Mouse (Mus musculus) R1 (cell line): ENCODE measurements around the gene Hyls1.

Source experiments
- DNase-seq: peaks from one replicate; pipeline ENCODE4 v3.0.0-alpha.2; 2018; ENCODE audit warnings: low read depth, low spot score

Gene Hyls1

DNA sequence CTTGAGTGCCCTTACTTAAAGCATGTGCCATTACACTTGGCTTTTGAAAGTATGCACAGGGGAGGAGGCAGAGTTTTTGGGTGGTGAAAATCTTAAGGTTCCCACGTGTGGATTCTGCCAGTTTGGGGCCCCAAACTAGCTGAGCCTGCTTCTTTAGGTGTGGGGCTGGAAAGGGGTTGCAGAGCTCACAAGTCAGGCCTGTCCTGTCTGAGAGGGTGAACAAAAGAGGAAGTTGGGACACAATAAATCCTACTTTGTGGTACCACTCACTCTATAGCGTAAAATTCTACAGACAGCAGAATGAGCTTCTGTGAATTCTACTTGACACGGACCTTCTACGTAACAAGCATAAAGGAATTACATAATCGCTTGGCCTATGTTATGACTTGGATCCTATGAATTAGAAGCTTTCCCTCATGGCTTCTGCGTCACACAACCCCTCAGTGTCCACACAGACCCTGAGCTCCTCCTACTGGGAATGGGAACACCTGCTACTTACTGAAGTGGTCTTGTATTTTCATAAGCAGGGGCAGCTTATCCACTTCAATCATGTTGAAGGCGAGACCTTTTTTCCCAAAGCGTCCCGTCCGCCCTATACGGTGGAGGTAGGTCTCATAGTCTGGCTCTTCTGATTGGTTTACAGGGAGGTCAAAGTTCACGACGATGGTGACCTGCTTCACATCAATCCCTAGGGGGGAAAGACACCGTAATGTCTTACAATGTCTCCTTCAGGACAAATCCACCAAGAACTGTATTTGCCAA lies 26.9 kb downstream of the Hyls1 start:
- DNase-seq: no peak

DNA sequence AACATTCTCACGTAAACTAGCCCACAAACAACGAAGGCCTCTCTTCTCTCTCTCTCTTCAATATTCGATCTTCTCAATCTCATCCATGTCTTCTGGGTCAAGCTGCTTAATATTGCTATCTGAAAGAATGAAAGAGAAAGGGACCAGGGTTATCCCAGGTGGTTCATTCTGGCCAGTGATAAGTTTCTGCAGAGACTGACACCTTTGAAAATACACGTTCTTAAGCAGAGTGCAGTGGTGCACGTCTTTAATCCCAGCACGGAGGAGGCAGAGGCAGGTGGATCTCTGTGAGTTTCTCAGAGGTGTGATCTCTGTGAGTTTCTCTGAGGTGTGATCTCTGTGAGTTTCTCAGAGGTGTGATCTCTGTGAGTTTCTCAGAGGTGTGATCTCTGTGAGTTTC lies 28.3 kb downstream of the Hyls1 start:
- no peak for DNase-seq

DNA sequence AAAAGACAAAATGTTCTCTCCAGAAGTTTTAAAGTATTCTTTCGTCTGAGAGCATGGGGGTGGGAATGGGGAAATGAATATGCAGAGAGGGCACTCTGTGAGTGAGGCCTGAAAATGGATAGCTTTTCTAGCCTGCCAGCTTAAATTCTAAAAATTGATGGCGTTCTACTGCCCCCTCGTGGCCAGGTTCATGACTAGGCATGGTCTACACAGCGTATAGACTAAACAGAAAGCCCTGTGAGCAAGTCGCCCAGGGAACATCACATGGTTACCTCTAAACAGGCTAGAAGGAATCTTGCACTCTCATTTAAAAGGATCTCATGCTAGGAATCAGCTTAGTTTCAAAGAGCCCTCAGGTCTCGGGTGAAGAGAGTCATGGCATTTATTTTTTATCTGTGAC lies 28.7 kb downstream of the Hyls1 start:
- DNase-seq: peak; percentile 72

DNA sequence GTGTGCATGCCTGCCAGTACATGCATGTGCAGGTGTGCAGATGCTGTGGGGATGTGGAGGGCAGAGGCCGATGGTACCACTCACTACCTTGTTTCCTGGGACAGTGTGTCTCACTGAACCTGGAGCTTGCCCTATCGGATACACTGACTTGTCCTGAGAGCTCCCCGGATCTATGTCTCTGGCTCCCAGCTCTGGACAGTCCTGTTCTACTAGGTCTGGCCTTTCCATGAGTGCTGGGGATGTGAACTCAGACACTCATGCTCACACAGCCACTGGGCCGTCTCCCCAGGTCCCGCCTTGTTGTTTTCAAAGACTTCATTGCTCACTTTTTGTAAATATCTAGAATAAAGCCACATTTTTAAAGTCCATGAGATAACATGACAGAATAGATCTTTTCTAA lies 29.2 kb downstream of the Hyls1 start:
- no peak for DNase-seq

DNA sequence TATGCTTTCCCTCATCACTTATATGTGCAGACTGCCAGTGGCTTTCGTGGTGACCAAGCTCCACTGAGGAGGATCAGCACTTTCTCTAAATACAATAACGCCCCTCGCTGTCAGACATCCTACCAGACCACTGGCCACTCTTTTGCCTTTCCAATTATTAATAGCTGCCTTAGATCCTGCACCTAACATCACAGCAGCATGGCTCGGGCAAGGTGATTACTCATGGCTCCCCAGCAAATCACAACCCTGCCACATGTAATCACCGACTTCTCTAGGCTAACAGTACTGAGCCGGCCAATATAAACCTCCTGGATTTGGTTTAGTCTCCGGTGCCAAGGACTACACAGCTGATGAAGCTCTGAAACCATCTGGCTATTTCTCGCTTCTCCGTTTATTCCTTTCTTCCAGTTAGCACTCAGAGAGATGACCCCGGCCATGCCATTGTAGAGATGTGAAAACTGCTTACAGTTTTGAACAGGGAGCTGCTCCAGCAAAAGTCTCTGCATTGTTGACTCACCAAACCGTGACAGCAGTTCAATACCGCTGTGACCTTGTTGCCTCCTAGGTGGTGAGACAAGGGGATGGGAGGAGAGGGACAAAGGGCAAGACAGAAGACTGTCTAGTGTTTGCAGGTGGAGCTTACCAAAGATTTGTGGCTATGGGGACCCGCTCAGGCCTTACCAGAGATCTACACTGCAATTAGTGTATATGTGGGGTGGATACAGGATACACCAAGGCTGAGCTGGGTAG lies 31.0 kb downstream of the Hyls1 start:
- DNase-seq: no peak

DNA sequence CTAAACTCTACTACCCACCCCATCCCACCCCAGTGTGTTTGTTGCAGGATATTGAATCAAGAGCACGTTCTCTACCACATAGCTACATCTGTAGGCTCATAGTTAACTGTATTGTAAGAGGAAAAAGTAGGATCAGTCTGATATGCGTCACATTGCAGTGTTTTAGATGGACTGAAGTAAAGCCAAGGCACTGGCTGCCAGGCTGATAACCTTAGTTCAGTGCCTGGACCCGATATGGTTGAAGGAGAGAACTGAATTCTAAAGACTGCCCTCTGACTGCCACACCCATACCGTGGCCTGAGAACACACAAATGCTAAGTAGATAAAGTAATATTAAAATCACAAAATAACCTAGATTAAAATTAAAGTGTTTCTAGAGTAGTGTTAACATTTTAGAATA lies 34.3 kb downstream of the Hyls1 start:
- no peak for DNase-seq

DNA sequence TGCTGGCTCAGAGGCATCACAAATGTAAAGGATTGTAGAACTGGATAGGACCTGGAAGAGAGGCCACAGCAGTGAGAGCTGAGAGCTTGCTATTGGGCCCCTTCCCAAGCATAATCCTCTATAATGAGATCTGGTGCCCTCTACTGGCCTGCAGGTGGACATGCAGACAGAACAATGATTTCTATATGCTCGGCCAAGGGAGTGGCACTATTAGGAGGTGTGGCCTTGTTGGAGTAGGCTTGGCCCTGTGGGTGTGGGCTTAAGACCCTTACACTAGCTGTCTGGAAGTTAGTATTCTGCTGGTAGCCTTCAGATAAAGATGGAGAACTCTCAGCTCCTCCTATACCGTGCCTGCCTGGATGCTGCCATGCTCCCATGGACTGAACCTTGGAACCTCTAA lies 35.1 kb downstream of the Hyls1 start:
- DNase-seq: peak; percentile 84

DNA sequence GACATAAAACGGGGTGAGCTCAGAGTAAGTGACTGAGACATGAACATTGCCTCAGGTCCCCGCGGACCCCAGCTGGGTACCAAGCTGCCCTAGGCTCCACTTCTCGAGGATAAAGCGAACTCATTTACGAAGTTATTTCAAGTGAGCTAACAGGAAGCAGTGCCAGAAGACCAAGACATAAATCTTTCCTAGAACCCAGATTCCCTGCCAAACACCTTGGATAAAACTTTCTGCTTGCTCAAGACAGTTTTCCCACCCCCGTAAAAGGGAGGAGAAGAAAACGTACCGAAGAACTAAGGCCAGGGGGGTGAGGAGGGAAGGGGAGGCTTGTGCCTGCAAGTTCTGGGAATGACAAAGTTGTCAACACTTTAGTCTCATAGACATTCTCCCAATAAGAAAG lies 36.9 kb downstream of the Hyls1 start:
- no peak for DNase-seq

DNA sequence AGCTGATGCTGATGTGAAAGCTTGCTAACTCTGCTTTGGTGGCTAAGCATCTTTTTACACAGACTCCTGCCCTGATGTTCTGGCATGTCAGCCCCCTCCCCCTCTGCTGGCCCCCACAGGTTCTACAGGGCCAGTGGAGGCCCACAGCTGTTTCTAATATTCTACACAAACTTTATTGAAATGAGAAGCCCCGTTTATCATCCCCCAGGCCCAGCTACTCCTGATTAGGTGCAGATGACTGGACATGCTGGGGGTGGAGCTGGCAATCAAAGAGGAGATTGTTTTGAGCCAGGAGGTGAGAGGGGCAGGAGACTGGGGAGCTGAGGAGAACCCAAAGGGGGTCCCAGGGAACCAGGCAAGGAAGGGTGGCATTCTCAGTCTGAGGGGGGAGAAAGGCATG lies 40.4 kb downstream of the Hyls1 start:
- DNase-seq: no peak

DNA sequence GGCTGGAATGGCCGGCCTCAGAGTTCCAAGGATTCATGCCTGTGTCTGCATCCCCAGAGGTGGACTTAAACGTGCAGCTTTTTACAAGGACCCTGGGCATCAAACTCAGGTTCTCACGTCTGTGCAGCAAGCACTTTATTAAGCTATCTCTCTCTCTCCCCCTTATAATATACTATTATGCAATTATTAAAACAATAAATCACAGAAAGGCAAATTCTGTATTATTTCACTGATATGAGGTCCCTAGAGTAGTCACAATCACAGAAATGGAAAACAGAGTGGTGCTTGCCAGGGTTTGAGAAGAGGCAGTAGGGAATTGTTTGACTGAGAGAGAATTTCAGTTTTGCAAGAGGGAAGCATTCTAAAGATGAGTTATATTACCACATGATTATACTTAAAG lies 41.1 kb downstream of the Hyls1 start:
- no peak for DNase-seq

DNA sequence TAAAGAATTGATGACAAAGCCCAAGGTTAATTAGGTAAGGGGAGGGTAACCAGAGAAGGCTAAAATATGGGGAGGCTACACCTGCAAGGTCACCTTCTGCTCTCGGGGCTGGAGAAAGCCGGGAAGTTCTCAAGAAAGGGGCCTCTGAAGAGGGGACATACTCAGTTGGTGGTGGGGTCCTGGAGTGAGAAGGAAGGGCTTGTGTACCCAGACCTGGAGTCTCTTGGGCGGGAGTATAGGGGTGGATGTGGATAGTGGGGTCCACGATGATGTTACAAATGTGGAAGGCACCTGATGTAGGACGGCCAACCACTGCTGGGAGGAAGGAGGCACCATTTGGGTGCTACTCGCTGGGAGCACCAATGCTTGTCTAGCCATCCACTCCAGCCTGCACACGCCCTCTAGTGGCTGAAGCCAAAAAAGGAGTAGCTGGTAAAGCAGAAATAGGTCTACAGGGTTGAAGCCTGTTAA lies 46.2 kb downstream of the Hyls1 start:
- peak; percentile 56 for DNase-seq

DNA sequence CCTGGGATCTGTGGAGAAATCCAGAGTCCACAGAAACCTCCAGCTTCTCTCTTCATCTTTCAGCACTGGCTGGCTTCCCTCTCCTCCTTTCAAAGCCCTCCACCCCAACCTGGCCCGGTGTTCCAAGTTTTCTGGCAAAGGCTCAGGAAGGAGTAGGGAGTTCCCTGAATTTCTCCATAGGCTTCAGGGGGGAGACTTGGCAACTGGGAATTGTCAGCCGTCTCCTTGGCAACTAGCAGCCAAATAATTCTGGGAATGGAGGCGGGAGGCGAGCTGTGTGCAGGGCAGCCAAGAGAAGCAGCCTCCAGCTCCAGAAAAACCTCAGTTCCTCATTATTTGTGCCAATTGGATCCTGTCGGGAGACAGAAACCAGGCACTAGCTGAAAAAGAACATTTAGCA lies 46.7 kb downstream of the Hyls1 start:
- DNase-seq: peak; percentile 49

DNA sequence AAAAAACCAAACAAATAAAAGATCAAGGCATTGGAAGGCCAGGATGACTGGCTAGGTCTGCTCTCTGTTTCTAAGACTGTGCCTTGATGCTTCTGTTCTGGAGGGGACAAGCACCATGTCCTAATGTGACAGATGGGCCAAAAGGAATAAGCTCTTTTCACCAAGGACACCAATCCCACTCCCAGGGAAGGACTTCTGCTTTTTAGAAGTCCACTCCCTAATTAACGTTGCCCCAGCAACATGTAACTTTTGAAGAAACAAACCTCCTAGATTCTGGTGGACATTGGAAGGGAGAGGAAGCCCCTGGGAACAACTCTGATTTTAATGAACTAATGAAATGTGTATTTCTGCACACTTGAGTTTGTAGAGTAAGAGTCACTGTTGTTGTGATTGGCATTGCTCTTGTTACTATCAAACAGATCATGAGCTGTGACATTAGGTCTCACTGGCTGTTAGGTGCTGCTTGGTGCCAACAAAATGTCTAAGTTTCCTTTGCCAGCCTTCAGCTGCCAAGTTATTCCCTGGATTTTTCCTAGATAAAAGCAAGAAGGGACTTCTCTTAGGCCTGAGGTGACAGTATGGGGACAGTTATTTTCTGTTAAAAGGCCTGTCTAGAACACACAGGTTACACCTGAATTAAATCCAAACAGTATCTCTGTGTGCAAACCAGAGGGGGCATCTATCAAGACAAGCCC lies 47.2 kb downstream of the Hyls1 start:
- DNase-seq: no peak

DNA sequence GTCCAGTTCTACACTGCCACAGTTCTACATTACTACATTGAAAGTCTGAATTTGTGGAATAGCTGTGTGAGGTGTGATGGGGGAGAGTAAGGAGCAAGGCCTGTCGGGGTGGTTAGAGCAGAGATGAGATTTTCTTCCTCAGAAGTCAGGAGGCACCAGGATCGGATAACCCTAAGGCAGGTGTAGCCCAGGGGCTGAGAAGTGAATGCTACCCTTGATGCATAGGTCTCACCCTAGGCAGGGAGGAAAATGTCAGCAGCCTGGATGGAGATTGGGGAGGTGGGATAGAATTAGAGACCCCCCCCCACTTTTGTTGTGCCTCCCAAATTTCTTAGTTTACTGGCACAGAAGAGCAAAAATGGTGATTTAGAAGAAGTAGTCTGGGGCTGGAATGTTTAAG lies 48.0 kb downstream of the Hyls1 start:
- no peak for DNase-seq

DNA sequence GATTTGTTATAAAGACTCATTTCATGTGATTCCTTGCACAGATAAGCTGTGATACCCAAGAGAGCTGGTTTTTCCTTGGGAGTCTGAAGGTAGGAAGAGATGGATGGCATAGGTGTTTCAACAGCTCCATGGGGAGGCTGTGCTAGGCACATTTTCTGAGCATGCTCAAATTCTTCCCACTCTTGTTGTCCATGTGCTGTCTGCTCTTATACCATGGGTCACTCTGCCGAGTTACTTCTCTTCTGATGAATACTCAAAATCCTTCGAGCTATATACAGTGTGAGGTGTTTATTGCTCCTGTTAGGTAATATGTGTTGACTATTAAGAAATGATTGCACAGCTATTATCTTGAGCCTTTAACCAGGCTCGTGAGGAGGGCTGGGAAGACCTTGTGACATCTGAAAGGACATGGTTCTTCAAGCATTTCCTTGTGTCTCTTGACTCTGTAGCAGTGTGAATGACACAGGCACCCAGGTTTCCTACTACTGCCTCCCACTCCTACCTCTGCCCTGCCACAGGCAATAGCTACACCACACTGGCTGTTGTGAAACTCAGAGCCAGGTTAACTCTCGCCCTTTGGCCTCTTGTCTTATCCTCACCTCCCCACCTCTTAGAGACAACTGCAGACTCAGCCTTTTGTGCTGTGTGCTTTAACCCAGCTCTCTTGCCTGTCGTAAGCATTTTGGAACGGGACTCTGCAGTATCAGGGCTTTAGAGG lies 49.4 kb downstream of the Hyls1 start:
- DNase-seq: no peak

DNA sequence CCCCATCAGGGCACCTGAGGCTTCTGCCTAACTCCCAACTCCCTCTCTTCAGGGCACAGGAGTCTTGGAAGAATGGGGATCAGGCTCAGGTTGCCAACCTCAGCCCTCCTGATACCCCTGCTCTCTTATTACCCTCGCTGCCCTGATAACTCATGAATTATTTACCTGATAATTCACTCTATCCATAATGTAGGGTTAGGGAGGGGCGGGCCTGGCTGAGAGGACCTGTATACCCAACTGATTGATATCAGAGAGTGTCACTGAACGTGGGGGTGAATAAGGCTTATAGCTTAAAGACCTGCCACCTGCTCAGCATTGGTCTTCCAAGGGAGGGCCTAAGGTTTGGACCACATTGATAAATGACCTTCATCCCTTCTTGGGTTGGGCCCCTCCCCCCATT lies 52.0 kb downstream of the Hyls1 start, which contains the start of gene Gm1113:
Gene Gm1113, minus strand, starts transcription at position 101 of the 400 bp plus-strand sequence.
- no peak for DNase-seq

DNA sequence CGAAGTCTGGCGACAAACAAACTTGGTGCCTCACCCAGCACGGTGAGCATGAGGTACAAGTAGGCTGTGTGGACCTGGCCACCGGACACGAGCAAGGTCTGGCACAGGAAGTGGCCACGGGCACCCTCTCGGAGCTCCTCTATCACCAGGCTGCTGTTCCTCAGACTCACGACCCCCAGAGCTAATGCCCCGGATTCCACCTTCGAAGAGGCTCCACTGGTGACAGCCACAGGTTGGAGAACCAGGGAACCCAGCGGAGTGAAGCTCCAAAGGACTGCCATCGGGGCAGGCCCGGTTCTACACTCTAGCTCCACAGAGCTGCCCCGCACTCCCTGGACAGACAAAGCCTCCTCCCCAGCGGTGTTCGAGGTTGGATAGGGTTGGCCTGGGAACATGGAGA lies 53.5 kb downstream of the Hyls1 start:
- DNase-seq: no peak

DNA sequence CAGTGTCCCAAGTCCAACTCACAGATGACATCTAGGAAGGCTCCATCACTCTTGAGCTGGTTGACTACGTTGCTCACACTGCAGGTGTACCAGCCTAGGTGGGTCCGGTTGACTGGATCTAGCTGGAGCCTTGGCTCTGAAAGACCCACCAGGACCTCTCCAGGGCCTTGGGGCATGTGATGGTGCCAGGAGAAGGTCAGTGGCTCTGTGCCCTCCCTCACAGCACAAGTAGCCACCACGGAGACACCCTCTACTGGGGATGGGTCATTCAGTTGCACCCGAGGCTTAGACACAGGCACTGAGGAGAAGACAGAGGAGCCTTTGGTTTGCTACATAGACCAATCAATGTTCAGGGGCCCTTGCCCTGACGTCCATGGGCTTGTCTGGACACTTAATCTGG lies 54.0 kb downstream of the Hyls1 start:
- DNase-seq: no peak

DNA sequence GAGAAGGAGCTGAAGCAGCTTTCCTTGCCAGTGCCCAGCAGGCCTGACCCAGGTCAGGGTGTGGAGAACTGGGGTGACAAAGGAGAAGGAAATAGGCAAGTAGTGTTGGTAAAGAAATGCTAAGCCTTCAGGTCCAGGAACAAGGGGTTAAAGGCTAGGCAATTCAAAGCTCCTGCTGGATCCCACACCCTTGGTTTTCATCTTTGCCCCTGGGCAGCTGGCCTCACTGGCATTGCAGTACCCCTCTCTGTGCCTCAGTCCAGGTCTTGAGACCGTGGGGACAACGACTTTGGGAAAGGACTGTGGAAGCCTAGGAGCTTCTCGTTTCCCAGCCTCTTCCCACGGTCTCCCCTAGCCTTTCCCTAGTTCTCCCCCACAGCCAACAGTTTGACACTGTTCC lies 56.3 kb downstream of the Hyls1 start:
- DNase-seq: no peak
